Mouse (Mus musculus) kidney, adult 2 months (tissue): ENCODE results near the gene Grik4.

Experiments
- CTCF ChIP-seq: fragments of 200-500 bp; conservative IDR thresholded peaks from 2 replicates; pipeline ENCODE4 v1.5.1; 2011; ENCODE audit warnings: low read depth, mild to moderate bottlenecking, control low read depth, low read length, moderate library complexity, mixed read lengths; ENCODE audit not compliant: insufficient read depth, insufficient read length
- POLR2A ChIP-seq: fragments of 200-500 bp; IDR thresholded peaks from one replicate; pipeline ENCODE4 v1.6.1; 2011; ENCODE audit warnings: low read depth, low read length, control low read depth

DNA sequence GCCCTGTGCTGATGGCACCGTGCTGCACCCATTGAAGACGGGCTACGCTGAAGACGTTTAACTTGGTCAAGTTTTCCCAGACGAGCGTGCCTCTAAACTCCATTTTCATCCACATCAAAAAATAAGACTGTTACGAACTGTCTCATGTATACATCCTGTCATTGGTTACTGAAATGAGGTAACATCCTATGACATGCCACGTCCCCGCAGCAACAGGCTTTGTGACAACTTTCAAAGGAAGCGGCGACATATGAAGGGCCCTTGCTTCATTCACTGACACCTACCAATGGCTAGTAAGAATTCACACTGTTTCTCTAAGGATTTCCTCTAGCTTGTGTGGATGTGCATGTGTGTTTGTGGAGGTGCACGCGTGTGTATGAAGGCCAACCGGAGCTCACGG, 475.0 kb downstream of the Grik4 start:
- TF ChIP-seq CTCF (no peak), POLR2A (no peak)
